25 mouse cellular contexts compared by ENCODE assay signal in the genomic region with DNA sequence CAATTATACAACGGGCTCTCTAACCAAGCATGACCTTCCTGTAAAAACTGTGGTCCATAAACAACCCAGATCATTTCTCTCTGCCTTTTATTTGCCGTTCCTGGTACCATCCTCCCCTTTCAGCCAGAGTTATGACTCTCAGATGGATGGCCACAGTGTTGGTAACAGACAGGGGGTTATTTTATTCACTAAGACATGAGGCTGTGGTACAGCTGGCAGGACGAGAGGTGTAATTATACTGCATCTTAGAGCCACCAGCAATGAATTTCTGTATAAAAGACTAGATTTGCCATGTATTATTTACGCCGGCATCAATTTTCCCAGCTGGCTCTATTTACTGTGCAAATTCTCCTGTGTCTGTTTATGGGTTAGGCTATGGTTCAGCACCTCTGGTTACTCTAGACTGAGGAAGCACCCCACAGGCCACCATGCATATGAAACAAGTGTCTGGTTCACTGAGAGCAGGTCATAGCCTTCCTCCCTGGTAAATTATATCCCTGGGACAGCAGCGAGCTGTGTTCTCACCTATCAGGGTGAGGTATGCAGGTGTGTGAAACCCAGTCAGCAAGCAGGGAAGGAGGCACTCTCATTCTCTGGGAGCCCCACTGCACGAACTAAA. TPM values are rescaled to one million over a fixed set of nuclear protein-coding genes. Genes with fewer than 3 reads are reported as not detected.
DNase-seq lines count a peak whose midpoint lies in the region; ATAC-seq lines count a peak whose summit lies in the region.
"Had no signal": no experiment of that assay in that cellular context is flagged by ENCODE, and none has a peak within 500 bp of the region (broad histone marks: within the 10 kb centered on the region; RNA-seq: fewer than 3 reads in every experiment).

No protein-coding gene starts in this region.

- ATAC-seq in embryonic facial prominence, embryonic 14.5 days (ENCODE audit: low read depth), result peak; percentile 60; the same call in 1 of the 2 replicates
- no peak for ATAC-seq in hindbrain, embryonic 13.5 days (ENCODE audit: low FRiP score)
- no peak for ATAC-seq in hindbrain, embryonic 14.5 days (ENCODE audit: low FRiP score)
- peak; percentile 78 for ATAC-seq in kidney, embryonic 16.5 days (ENCODE audit: low FRiP score, low TSS enrichment)
- ATAC-seq in neural tube, embryonic 13.5 days (ENCODE audit: low read depth), result peak; percentile 55; the same call in 1 of the 2 replicates
- no peak for ATAC-seq in neural tube, embryonic 15.5 days (ENCODE audit: low FRiP score)
- ATAC-seq: activated CD4-positive, CD25-positive, alpha-beta regulatory T cell, adult 4 months; forebrain, embryonic 16.5 days; hindbrain, postnatal 0 days; inflammation-experienced regulatory T-cells, adult 6 months had no signal

- H3K9me3 ChIP-seq in embryonic facial prominence, embryonic 14.5 days (ENCODE audit: control insufficient read depth, low read length), result no peaks in the 10 kb centered on the region
- no peaks in the 10 kb centered on the region for H3K9me3 ChIP-seq in embryonic facial prominence, embryonic 10.5 days
- H3K9me3 ChIP-seq in hindbrain, embryonic 13.5 days, result no peaks in the 10 kb centered on the region
- no peaks in the 10 kb centered on the region for H3K9me3 ChIP-seq in hindbrain, embryonic 14.5 days (ENCODE audit: control insufficient read depth, low read length)
- no peaks in the 10 kb centered on the region for H3K9me3 ChIP-seq in kidney, embryonic 16.5 days (ENCODE audit: low read length)
- no peaks in the 10 kb centered on the region for H3K9me3 ChIP-seq in neural tube, embryonic 13.5 days
- H3K9me3 ChIP-seq in neural tube, embryonic 15.5 days (replicated peaks), result no peaks in the 10 kb centered on the region
- H3K9me3 ChIP-seq: embryonic facial prominence, embryonic 13.5 days; forebrain, embryonic 10.5 days; hindbrain, embryonic 12.5 days had no signal

- 81% methylated on average over 7 of the region's 7 CpGs for WGBS in embryonic facial prominence, embryonic 14.5 days
- WGBS in embryonic facial prominence, embryonic 10.5 days, result 88% methylated on average over 7 of the region's 7 CpGs
- 73% methylated on average over 7 of the region's 7 CpGs for WGBS in hindbrain, embryonic 13.5 days
- 80% methylated on average over 7 of the region's 7 CpGs for WGBS in hindbrain, embryonic 14.5 days
- WGBS in kidney, embryonic 16.5 days, result 44% methylated on average over 7 of the region's 7 CpGs
- WGBS in neural tube, embryonic 13.5 days, result 51% methylated on average over 7 of the region's 7 CpGs
- WGBS in neural tube, embryonic 15.5 days, result 58% methylated on average over 7 of the region's 7 CpGs

- no peaks in the 10 kb centered on the region for H3K27me3 ChIP-seq in embryonic facial prominence, embryonic 14.5 days (replicated peaks; ENCODE audit: control insufficient read depth, insufficient read depth, low read length)
- H3K27me3 ChIP-seq in embryonic facial prominence, embryonic 10.5 days (replicated peaks; ENCODE audit: low read depth, poor library complexity, severe bottlenecking), result no peaks in the 10 kb centered on the region
- H3K27me3 ChIP-seq in hindbrain, embryonic 13.5 days, result no peaks in the 10 kb centered on the region
- H3K27me3 ChIP-seq in hindbrain, embryonic 14.5 days (ENCODE audit: control insufficient read depth, insufficient read depth, low read length), result no peaks in the 10 kb centered on the region
- no peaks in the 10 kb centered on the region for H3K27me3 ChIP-seq in kidney, embryonic 16.5 days (ENCODE audit: insufficient read depth, low read length)
- no peaks in the 10 kb centered on the region for H3K27me3 ChIP-seq in neural tube, embryonic 13.5 days
- no peaks in the 10 kb centered on the region for H3K27me3 ChIP-seq in neural tube, embryonic 15.5 days (replicated peaks)
- H3K27me3 ChIP-seq: embryonic facial prominence, embryonic 13.5 days; hindbrain, embryonic 12.5 days had no signal

- peak; percentile 18 for DNase-seq in embryonic facial prominence, embryonic 14.5 days (ENCODE audit: low spot score)
- DNase-seq in embryonic facial prominence, embryonic 10.5 days (ENCODE audit: low spot score), result no peak
- DNase-seq in hindbrain, embryonic 14.5 days (ENCODE audit: low spot score), result no peak
- no peak for DNase-seq in kidney, postnatal 36 days
- DNase-seq: adrenal gland, adult 8-10 months; adrenal gland, postnatal 25 days; cerebellum, adult 18-20 months; cerebellum, adult 9-10 months; cerebellum, postnatal 14 days; gastrocnemius, adult 2 months; gastrocnemius, postnatal 14 days; heart, adult 11 months had no signal

- H3K4me3 ChIP-seq in embryonic facial prominence, embryonic 14.5 days (ENCODE audit: low read depth, low read length), result no peak overlapping the region
- no peak overlapping the region for H3K4me3 ChIP-seq in embryonic facial prominence, embryonic 10.5 days
- no peak overlapping the region for H3K4me3 ChIP-seq in hindbrain, embryonic 13.5 days
- H3K4me3 ChIP-seq in hindbrain, embryonic 14.5 days (replicated peaks; ENCODE audit: low read length), result no peak overlapping the region
- no peak overlapping the region for H3K4me3 ChIP-seq in kidney, embryonic 16.5 days (ENCODE audit: low read length)
- no peak overlapping the region for H3K4me3 ChIP-seq in neural tube, embryonic 13.5 days
- H3K4me3 ChIP-seq in neural tube, embryonic 15.5 days (replicated peaks), result no peak overlapping the region
- H3K4me3 ChIP-seq: embryonic facial prominence, embryonic 13.5 days; forebrain, embryonic 10.5 days; gastrocnemius, adult 2 months; hindbrain, embryonic 12.5 days had no signal

- H3K36me3 ChIP-seq in embryonic facial prominence, embryonic 14.5 days (ENCODE audit: control insufficient read depth, insufficient read depth, low read length), result peaks cover 16% of the 10 kb centered on the region; the same call in 1 of the 2 replicates
- H3K36me3 ChIP-seq in embryonic facial prominence, embryonic 10.5 days (replicated peaks), result peaks cover 32% of the 10 kb centered on the region
- peaks cover 30% of the 10 kb centered on the region for H3K36me3 ChIP-seq in hindbrain, embryonic 13.5 days
- peaks cover 7% of the 10 kb centered on the region; the same call in 1 of the 2 replicates for H3K36me3 ChIP-seq in hindbrain, embryonic 14.5 days (replicated peaks; ENCODE audit: control insufficient read depth, insufficient read depth)
- H3K36me3 ChIP-seq in kidney, embryonic 16.5 days (ENCODE audit: insufficient read depth, low read length), result peaks cover 9% of the 10 kb centered on the region
- H3K36me3 ChIP-seq in neural tube, embryonic 13.5 days, result peaks cover 10% of the 10 kb centered on the region; the same call in 1 of the 2 replicates
- H3K36me3 ChIP-seq in neural tube, embryonic 15.5 days, result no peaks in the 10 kb centered on the region

- H3K4me1 ChIP-seq in embryonic facial prominence, embryonic 14.5 days (ENCODE audit: control insufficient read depth, insufficient read depth, low read length), result no peaks in the 10 kb centered on the region
- H3K4me1 ChIP-seq in embryonic facial prominence, embryonic 10.5 days, result no peaks in the 10 kb centered on the region
- H3K4me1 ChIP-seq in hindbrain, embryonic 13.5 days (replicated peaks), result no peaks in the 10 kb centered on the region
- no peaks in the 10 kb centered on the region for H3K4me1 ChIP-seq in hindbrain, embryonic 14.5 days (replicated peaks; ENCODE audit: control insufficient read depth, insufficient read depth, low read length)
- H3K4me1 ChIP-seq in kidney, embryonic 16.5 days (ENCODE audit: insufficient read depth, low read length), result no peaks in the 10 kb centered on the region
- no peaks in the 10 kb centered on the region; the same call in 1 of the 2 replicates for H3K4me1 ChIP-seq in neural tube, embryonic 13.5 days (replicated peaks)
- H3K4me1 ChIP-seq in neural tube, embryonic 15.5 days, result no peaks in the 10 kb centered on the region
- H3K4me1 ChIP-seq: embryonic facial prominence, embryonic 13.5 days; forebrain, embryonic 10.5 days; hindbrain, embryonic 12.5 days had no signal

- H3K4me2 ChIP-seq in embryonic facial prominence, embryonic 14.5 days (ENCODE audit: low read depth, low read length), result no peak overlapping the region
- no peak overlapping the region for H3K4me2 ChIP-seq in hindbrain, embryonic 13.5 days
- no peak overlapping the region for H3K4me2 ChIP-seq in hindbrain, embryonic 14.5 days (replicated peaks)
- H3K4me2 ChIP-seq in kidney, embryonic 16.5 days (replicated peaks; ENCODE audit: low read depth, low read length), result no peak overlapping the region
- no peak overlapping the region for H3K4me2 ChIP-seq in neural tube, embryonic 13.5 days
- no peak overlapping the region for H3K4me2 ChIP-seq in neural tube, embryonic 15.5 days
- H3K4me2 ChIP-seq: embryonic facial prominence, embryonic 13.5 days; heart, embryonic 11.5 days; hindbrain, embryonic 12.5 days had no signal

- no peak overlapping the region for H3K9ac ChIP-seq in embryonic facial prominence, embryonic 14.5 days (ENCODE audit: low read depth, low read length)
- H3K9ac ChIP-seq in hindbrain, embryonic 13.5 days, result 0 out of 2 replicates have a peak overlapping the region, but pooled peaks have one; percentile 8
- no peak overlapping the region for H3K9ac ChIP-seq in hindbrain, embryonic 14.5 days
- no peak overlapping the region for H3K9ac ChIP-seq in kidney, embryonic 16.5 days (replicated peaks; ENCODE audit: low read length)
- no peak overlapping the region for H3K9ac ChIP-seq in neural tube, embryonic 13.5 days
- H3K9ac ChIP-seq in neural tube, embryonic 15.5 days (replicated peaks), result no peak overlapping the region
- H3K9ac ChIP-seq: embryonic facial prominence, embryonic 13.5 days; hindbrain, embryonic 12.5 days had no signal

- no peak overlapping the region for H3K27ac ChIP-seq in embryonic facial prominence, embryonic 14.5 days (replicated peaks; ENCODE audit: low read depth, low read length)
- H3K27ac ChIP-seq in embryonic facial prominence, embryonic 10.5 days (replicated peaks), result no peak overlapping the region
- no peak overlapping the region; the same call in 1 of the 2 replicates for H3K27ac ChIP-seq in hindbrain, embryonic 13.5 days
- no peak overlapping the region for H3K27ac ChIP-seq in hindbrain, embryonic 14.5 days
- H3K27ac ChIP-seq in kidney, embryonic 16.5 days (ENCODE audit: low read length), result 0 out of 2 replicates have a peak overlapping the region, but pooled peaks have one; percentile 0
- peak overlapping the region; percentile 62 for H3K27ac ChIP-seq in neural tube, embryonic 13.5 days (replicated peaks)
- H3K27ac ChIP-seq in neural tube, embryonic 15.5 days (replicated peaks), result no peak overlapping the region
- H3K27ac ChIP-seq: embryonic facial prominence, embryonic 13.5 days; forebrain, embryonic 10.5 days; gastrocnemius, adult 2 months; hindbrain, embryonic 12.5 days; hindbrain, postnatal 0 days had no signal

RNA-seq across cellular contexts. Expression of gene Rffl, which starts 6.8 kb away (rescaled TPM):
- 9.7 and 10.2 TPM in 2 replicates for polyA plus RNA-seq in embryonic facial prominence, embryonic 14.5 days (2014; fragmentation: Nextera tagmentation; extraction: Ambion mirVana)
- polyA plus RNA-seq in embryonic facial prominence, embryonic 10.5 days (2016; fragmentation: Nextera tagmentation; extraction: Ambion mirVana), result 11.3 and 11.5 TPM in 2 replicates
- polyA plus RNA-seq in hindbrain, embryonic 13.5 days (2015; fragmentation: Nextera tagmentation; extraction: Ambion mirVana), result 4.7 and 5.6 TPM in 2 replicates
- polyA plus RNA-seq in hindbrain, embryonic 14.5 days (2014; fragmentation: Nextera tagmentation; extraction: Ambion mirVana), result 4.3 and 5.0 TPM in 2 replicates
- 23.7 and 25.0 TPM in 2 replicates for polyA plus RNA-seq in kidney, embryonic 16.5 days (2015; fragmentation: Nextera tagmentation; extraction: Ambion mirVana)
- polyA plus RNA-seq in neural tube, embryonic 13.5 days (2015; fragmentation: Nextera tagmentation; extraction: Ambion mirVana), result 4.8 and 6.3 TPM in 2 replicates
- polyA plus RNA-seq in neural tube, embryonic 15.5 days (2015; fragmentation: Nextera tagmentation; extraction: Ambion mirVana), result 3.8 and 6.9 TPM in 2 replicates

RNA-seq across cellular contexts. Expression of gene Rad51d, which starts 12.6 kb away (rescaled TPM):
- polyA plus RNA-seq in embryonic facial prominence, embryonic 14.5 days (2014; fragmentation: Nextera tagmentation; extraction: Ambion mirVana), result 14.5 and 15.0 TPM in 2 replicates
- polyA plus RNA-seq in embryonic facial prominence, embryonic 10.5 days (2016; fragmentation: Nextera tagmentation; extraction: Ambion mirVana), result 13.7 and 14.7 TPM in 2 replicates
- 12.3 and 13.4 TPM in 2 replicates for polyA plus RNA-seq in hindbrain, embryonic 13.5 days (2015; fragmentation: Nextera tagmentation; extraction: Ambion mirVana)
- 14.0 and 14.3 TPM in 2 replicates for polyA plus RNA-seq in hindbrain, embryonic 14.5 days (2014; fragmentation: Nextera tagmentation; extraction: Ambion mirVana)
- polyA plus RNA-seq in kidney, embryonic 16.5 days (2015; fragmentation: Nextera tagmentation; extraction: Ambion mirVana), result 13.8 and 15.1 TPM in 2 replicates
- 11.8 and 12.4 TPM in 2 replicates for polyA plus RNA-seq in neural tube, embryonic 13.5 days (2015; fragmentation: Nextera tagmentation; extraction: Ambion mirVana)
- 10.9 and 11.3 TPM in 2 replicates for polyA plus RNA-seq in neural tube, embryonic 15.5 days (2015; fragmentation: Nextera tagmentation; extraction: Ambion mirVana)

RNA-seq across cellular contexts. Expression of gene Fndc8, which starts 14.1 kb away (rescaled TPM):
- polyA plus RNA-seq in embryonic facial prominence, embryonic 14.5 days (2014; fragmentation: Nextera tagmentation; extraction: Ambion mirVana), result 0.30 and 0.47 TPM in 2 replicates
- 0.26 and 0.35 TPM in 2 replicates for polyA plus RNA-seq in embryonic facial prominence, embryonic 10.5 days (2016; fragmentation: Nextera tagmentation; extraction: Ambion mirVana)
- polyA plus RNA-seq in hindbrain, embryonic 13.5 days (2015; fragmentation: Nextera tagmentation; extraction: Ambion mirVana), result 0.71 and 0.80 TPM in 2 replicates
- 0.37 and 0.77 TPM in 2 replicates for polyA plus RNA-seq in hindbrain, embryonic 14.5 days (2014; fragmentation: Nextera tagmentation; extraction: Ambion mirVana)
- polyA plus RNA-seq in kidney, embryonic 16.5 days (2015; fragmentation: Nextera tagmentation; extraction: Ambion mirVana), result 0.26 and 0.51 TPM in 2 replicates
- 0.63 and 0.94 TPM in 2 replicates for polyA plus RNA-seq in neural tube, embryonic 13.5 days (2015; fragmentation: Nextera tagmentation; extraction: Ambion mirVana)
- polyA plus RNA-seq in neural tube, embryonic 15.5 days (2015; fragmentation: Nextera tagmentation; extraction: Ambion mirVana), result 0.67 and 0.93 TPM in 2 replicates
- polyA plus RNA-seq: frontal cortex, adult 2 months; heart, embryonic 11.5 days; inflammation-experienced regulatory T-cells, adult 6 months had no signal

RNA-seq across cellular contexts. Expression of gene Nle1, which starts 30.4 kb away (rescaled TPM):
- polyA plus RNA-seq in embryonic facial prominence, embryonic 14.5 days (2014; fragmentation: Nextera tagmentation; extraction: Ambion mirVana), result 24.3 and 30.7 TPM in 2 replicates
- 41.2 and 45.6 TPM in 2 replicates for polyA plus RNA-seq in embryonic facial prominence, embryonic 10.5 days (2016; fragmentation: Nextera tagmentation; extraction: Ambion mirVana)
- polyA plus RNA-seq in hindbrain, embryonic 13.5 days (2015; fragmentation: Nextera tagmentation; extraction: Ambion mirVana), result 27.3 and 35.3 TPM in 2 replicates
- 20.7 and 28.0 TPM in 2 replicates for polyA plus RNA-seq in hindbrain, embryonic 14.5 days (2014; fragmentation: Nextera tagmentation; extraction: Ambion mirVana)
- polyA plus RNA-seq in kidney, embryonic 16.5 days (2015; fragmentation: Nextera tagmentation; extraction: Ambion mirVana), result 36.1 and 40.5 TPM in 2 replicates
- polyA plus RNA-seq in neural tube, embryonic 13.5 days (2015; fragmentation: Nextera tagmentation; extraction: Ambion mirVana), result 29.2 and 31.9 TPM in 2 replicates
- polyA plus RNA-seq in neural tube, embryonic 15.5 days (2015; fragmentation: Nextera tagmentation; extraction: Ambion mirVana), result 35.9 and 37.5 TPM in 2 replicates

RNA-seq across cellular contexts. Expression of gene Unc45b, which starts 32.5 kb away (rescaled TPM):
- polyA plus RNA-seq in embryonic facial prominence, embryonic 14.5 days (2014; fragmentation: Nextera tagmentation; extraction: Ambion mirVana), result 37.1 and 44.5 TPM in 2 replicates
- polyA plus RNA-seq in embryonic facial prominence, embryonic 10.5 days (2016; fragmentation: Nextera tagmentation; extraction: Ambion mirVana), result 0.32 and 0.91 TPM in 2 replicates
- 1.2 and 1.3 TPM in 2 replicates for polyA plus RNA-seq in hindbrain, embryonic 13.5 days (2015; fragmentation: Nextera tagmentation; extraction: Ambion mirVana)
- 1.1 and 2.0 TPM in 2 replicates for polyA plus RNA-seq in hindbrain, embryonic 14.5 days (2014; fragmentation: Nextera tagmentation; extraction: Ambion mirVana)
- polyA plus RNA-seq in kidney, embryonic 16.5 days (2015; fragmentation: Nextera tagmentation; extraction: Ambion mirVana), result 5.1 and 7.3 TPM in 2 replicates
- polyA plus RNA-seq in neural tube, embryonic 13.5 days (2015; fragmentation: Nextera tagmentation; extraction: Ambion mirVana), result 1.7 and 3.4 TPM in 2 replicates
- 2.1 and 2.6 TPM in 2 replicates for polyA plus RNA-seq in neural tube, embryonic 15.5 days (2015; fragmentation: Nextera tagmentation; extraction: Ambion mirVana)
- polyA plus RNA-seq: activated CD4-positive, CD25-positive, alpha-beta regulatory T cell, adult 4 months had no signal

Comparison
In these comparisons a context has a peak if more than half of its experiments do, and no peak if none do; other contexts are left out.
1. ATAC-seq: peak in embryonic facial prominence, embryonic 14.5 days (single experiment), kidney, embryonic 16.5 days (single experiment) and neural tube, embryonic 13.5 days (single experiment); none in hindbrain, embryonic 13.5 days (single experiment), hindbrain, embryonic 14.5 days (single experiment) and neural tube, embryonic 15.5 days (single experiment).
2. H3K27ac ChIP-seq: peak in kidney, embryonic 16.5 days (single experiment) and neural tube, embryonic 13.5 days (single experiment); none in embryonic facial prominence, embryonic 14.5 days (single experiment), embryonic facial prominence, embryonic 10.5 days (single experiment), hindbrain, embryonic 13.5 days (single experiment), hindbrain, embryonic 14.5 days (single experiment) and neural tube, embryonic 15.5 days (single experiment).